Mouse (Mus musculus) myocyte (in vitro differentiated cells): ENCODE data around the gene P4ha3. TPM values are rescaled to one million over a fixed set of nuclear protein-coding genes. Genes with fewer than 3 reads are reported as not detected.
A peak's percentile ranks its signal among the peaks of the same experiment; 100 is the strongest.

Experiments used
- H3K27me3 ChIP-seq: one replicate; pipeline ENCODE4 v1.6.1; 2011; ENCODE audit not compliant: control insufficient read depth, insufficient read depth, insufficient read length
- H3K36me3 ChIP-seq: one replicate; pipeline ENCODE4 v1.6.1; 2011; ENCODE audit not compliant: control insufficient read depth, insufficient read depth
- H3K4me2 ChIP-seq: one replicate; pipeline ENCODE4 v1.6.1; 2011; ENCODE audit warnings: low read depth, control low read depth
- H3K4me3 ChIP-seq: one replicate; pipeline ENCODE4 v1.5.1; 2011; ENCODE audit warnings: mild to moderate bottlenecking, control low read depth, moderate library complexity
- H3K79me2 ChIP-seq: one replicate; pipeline ENCODE4 v1.6.1; 2011; ENCODE audit not compliant: control insufficient read depth, insufficient read depth
- H3ac ChIP-seq: one replicate; pipeline ENCODE4 v1.6.1; 2011; ENCODE audit not compliant: control insufficient read depth, insufficient read length
- CEBPB ChIP-seq: IDR thresholded peaks from 2 replicates; pipeline ENCODE4 v1.6.1; 2011; ENCODE audit warnings: mild to moderate bottlenecking, moderate library complexity; ENCODE audit not compliant: poor library complexity, insufficient read depth, severe bottlenecking
- E2F4 ChIP-seq: IDR thresholded peaks from one replicate; pipeline ENCODE4 v1.6.1; 2011; ENCODE audit warnings: mild to moderate bottlenecking, control low read depth, moderate library complexity; ENCODE audit not compliant: insufficient read depth
- MAX ChIP-seq: IDR thresholded peaks from one replicate; pipeline ENCODE4 v1.6.1; 2011; ENCODE audit warnings: low read depth, mild to moderate bottlenecking, control low read depth
- MYOD1 ChIP-seq, 3 experiments: IDR thresholded peaks; one replicate each; pipeline ENCODE4 v1.6.1; 2011; ENCODE audit warnings: control low read depth in 2 of 3, low read depth in 2 of 3, mild to moderate bottlenecking in 2 of 3, moderate library complexity in 1 of 3; ENCODE audit not compliant: insufficient read length in 2 of 3, control insufficient read depth in 1 of 3
- MYOG ChIP-seq, 3 experiments: IDR thresholded peaks; one replicate each; pipeline ENCODE4 v1.6.1; 2011; ENCODE audit warnings: control low read depth in 2 of 3, low read depth in 2 of 3, mild to moderate bottlenecking in 2 of 3; ENCODE audit not compliant: insufficient read length in 2 of 3, control insufficient read depth in 1 of 3, insufficient read depth in 1 of 3
- POLR2A ChIP-seq: IDR thresholded peaks from one replicate; pipeline ENCODE4 v1.6.1; 2011; ENCODE audit warnings: low read depth, mild to moderate bottlenecking, control low read depth, moderate library complexity; ENCODE audit not compliant: insufficient read length
- POLR2AphosphoS2 ChIP-seq: IDR thresholded peaks from one replicate; pipeline ENCODE4 v1.6.1; 2011; ENCODE audit warnings: low read depth, control low read depth; ENCODE audit not compliant: insufficient read length
- REST ChIP-seq: IDR thresholded peaks from one replicate; pipeline ENCODE4 v1.6.1; 2011; ENCODE audit warnings: mild to moderate bottlenecking, control low read depth, moderate library complexity; ENCODE audit not compliant: insufficient read depth, insufficient read length
- SRF ChIP-seq: IDR thresholded peaks from one replicate; pipeline ENCODE4 v1.6.1; 2011; ENCODE audit warnings: low read depth; ENCODE audit not compliant: control insufficient read depth, insufficient read length
- TCF12 ChIP-seq: IDR thresholded peaks from one replicate; pipeline ENCODE4 v1.6.1; 2011; ENCODE audit warnings: mild to moderate bottlenecking, control low read depth; ENCODE audit not compliant: poor library complexity, insufficient read depth, severe bottlenecking
- TCF3 ChIP-seq: IDR thresholded peaks from one replicate; pipeline ENCODE4 v1.6.1; 2011; ENCODE audit warnings: low read depth, control low read depth; ENCODE audit not compliant: insufficient read length
- USF1 ChIP-seq: IDR thresholded peaks from one replicate; pipeline ENCODE4 v1.6.1; 2011; ENCODE audit warnings: low read depth, mild to moderate bottlenecking, control low read depth, moderate library complexity
- polyA plus RNA-seq: library from polyadenylated mRNA; unstranded; fragments of >200 nt; fragmentation: generic; extraction: Trizol; gene quantifications from one replicate; pipeline ENCODE4 v1.2.1, GENCODE M21; 2012; ENCODE audit warnings: missing spikeins

P4ha3 gene
- polyA plus RNA-seq, 1 experiment, result 2.9 TPM

DNA sequence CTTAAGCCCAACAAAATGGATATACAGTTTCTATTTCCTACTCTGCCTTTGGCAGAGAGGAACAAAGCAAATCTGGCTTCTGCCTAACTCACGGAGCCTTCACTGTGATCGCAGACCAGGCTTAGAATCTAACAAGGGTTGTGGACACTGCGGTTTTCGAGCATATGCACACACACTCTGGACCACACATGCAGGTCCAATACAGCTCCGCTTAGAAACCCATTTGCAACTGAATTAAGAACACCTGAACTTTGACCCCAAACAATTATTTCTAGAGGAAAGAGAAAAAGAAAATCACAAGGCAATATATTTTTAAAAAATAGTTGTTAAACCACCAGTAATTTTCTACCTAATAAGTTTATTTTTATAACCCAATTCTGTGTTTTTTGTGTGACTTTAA lies 71.0 kb downstream of the P4ha3 start:
- Histone ChIP-seq H3ac (no peak overlapping the region), H3K4me3 (no peak overlapping the region), H3K27me3 (no peaks in the 10 kb centered on the region), H3K4me2 (no peak overlapping the region), H3K36me3 (peaks cover 5% of the 10 kb centered on the region), H3K79me2 (peaks cover 8% of the 10 kb centered on the region)
- TF ChIP-seq TCF12, result no peak
- TF ChIP-seq MYOG (IDR thresholded peaks at IDR 0.05; ENCODE audit: control insufficient read depth in 1 of 3, insufficient read depth in 1 of 3, insufficient read length in 2 of 3, low read depth in 2 of 3), result no peak
- TF ChIP-seq POLR2A, result no peak
- TF ChIP-seq MAX, result no peak
- no peak for TF ChIP-seq SRF
- TF ChIP-seq CEBPB, result no peak
- no peak for TF ChIP-seq MYOD1 (IDR thresholded peaks at IDR 0.05; ENCODE audit: control insufficient read depth in 1 of 3, insufficient read length in 2 of 3, low read depth in 2 of 3)
- no peak for TF ChIP-seq POLR2AphosphoS2
- TF ChIP-seq USF1, result no peak

DNA sequence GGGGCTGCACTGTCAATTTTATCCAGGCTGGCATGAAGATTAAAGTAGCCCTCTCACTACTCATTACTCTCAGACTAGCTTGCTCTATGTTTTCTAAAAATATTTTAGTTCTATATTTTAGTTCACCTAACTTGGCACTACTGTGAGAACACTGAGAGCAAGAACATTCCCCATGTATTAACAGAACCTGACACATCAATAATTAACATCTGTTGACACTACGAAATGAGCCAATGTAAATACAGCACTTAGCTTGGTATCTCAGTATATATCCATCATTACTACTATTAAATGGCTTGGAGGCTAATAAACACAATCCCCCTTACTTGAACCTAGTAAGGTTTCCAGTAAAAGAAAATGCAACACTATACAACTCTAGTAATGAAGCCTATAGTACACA lies 71.4 kb downstream of the P4ha3 start:
- H3K4me2 ChIP-seq, result no peak overlapping the region
- H3K79me2 ChIP-seq, result peaks cover 10% of the 10 kb centered on the region
- H3K27me3 ChIP-seq, result no peaks in the 10 kb centered on the region
- H3K4me3 ChIP-seq, result no peak overlapping the region
- H3ac ChIP-seq, result no peak overlapping the region
- TF ChIP-seq TCF12 (no peak), TCF3 (no peak), USF1 (no peak), REST (no peak), POLR2A (no peak), POLR2AphosphoS2 (no peak), E2F4 (no peak)
- H3K36me3 ChIP-seq, result peaks cover 5% of the 10 kb centered on the region

DNA sequence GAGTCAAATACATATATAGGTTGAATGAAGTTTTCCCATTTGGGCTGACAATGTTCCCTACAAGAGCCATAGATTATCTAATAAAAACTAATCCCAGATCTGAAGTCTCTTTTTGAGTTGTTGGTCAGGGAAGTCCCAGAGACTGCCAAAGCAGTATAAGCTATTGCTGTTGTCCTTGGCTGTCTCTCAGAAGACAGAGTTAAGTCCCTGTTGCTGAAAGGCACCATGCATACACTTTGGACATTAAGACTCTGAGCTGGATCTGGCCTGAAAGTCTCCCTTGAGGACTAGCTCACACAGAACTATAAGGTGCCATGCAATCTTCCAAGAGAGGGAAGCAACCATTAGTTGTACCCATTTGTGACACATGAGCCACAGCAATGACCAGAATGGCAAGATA lies 72.5 kb downstream of the P4ha3 start:
- Histone ChIP-seq H3K36me3 (peaks cover 5% of the 10 kb centered on the region), H3K27me3 (no peaks in the 10 kb centered on the region), H3K79me2 (peaks cover 10% of the 10 kb centered on the region), H3K4me2 (no peak overlapping the region), H3ac (no peak overlapping the region), H3K4me3 (no peak overlapping the region)
- TF ChIP-seq CEBPB (no peak), E2F4 (no peak), MYOD1 (IDR thresholded peaks at IDR 0.05; ENCODE audit: control insufficient read depth in 1 of 3, insufficient read length in 2 of 3, low read depth in 2 of 3) (no peak)

DNA sequence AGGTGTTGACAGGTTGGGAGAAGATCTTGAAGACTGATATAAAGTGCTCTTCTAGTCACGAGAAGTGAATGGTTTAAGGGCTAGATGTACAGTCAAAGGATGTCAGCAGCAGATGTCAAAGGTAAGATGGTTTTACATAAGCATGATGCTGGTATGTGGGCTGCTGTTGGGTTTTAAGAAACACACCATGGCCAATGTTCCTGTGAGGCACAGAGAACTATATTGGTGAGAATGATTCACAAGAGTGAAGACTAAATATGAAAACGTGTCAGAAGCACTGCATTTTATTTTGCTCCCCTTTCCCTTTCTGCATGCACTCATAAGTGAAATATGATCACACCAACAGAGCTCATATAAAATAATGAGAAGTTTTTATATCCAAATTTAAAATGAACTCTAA lies 77.8 kb downstream of the P4ha3 start:
- Histone ChIP-seq H3K79me2 (peaks cover 37% of the 10 kb centered on the region), H3K27me3 (no peaks in the 10 kb centered on the region), H3K4me3 (no peak overlapping the region), H3ac (no peak overlapping the region), H3K4me2 (no peak overlapping the region), H3K36me3 (peaks cover 8% of the 10 kb centered on the region)
- TF ChIP-seq TCF3, result no peak
- TF ChIP-seq POLR2A, result no peak
- TF ChIP-seq REST, result no peak
- TF ChIP-seq MAX, result no peak
- no peak for TF ChIP-seq MYOD1 (IDR thresholded peaks at IDR 0.05; ENCODE audit: control insufficient read depth in 1 of 3, insufficient read length in 2 of 3, low read depth in 2 of 3)
- TF ChIP-seq MYOG (IDR thresholded peaks at IDR 0.05; ENCODE audit: control insufficient read depth in 1 of 3, insufficient read depth in 1 of 3, insufficient read length in 2 of 3, low read depth in 2 of 3), result no peak
- no peak for TF ChIP-seq CEBPB
- no peak for TF ChIP-seq POLR2AphosphoS2
- no peak for TF ChIP-seq TCF12
- TF ChIP-seq SRF, result no peak
- TF ChIP-seq E2F4, result no peak

DNA sequence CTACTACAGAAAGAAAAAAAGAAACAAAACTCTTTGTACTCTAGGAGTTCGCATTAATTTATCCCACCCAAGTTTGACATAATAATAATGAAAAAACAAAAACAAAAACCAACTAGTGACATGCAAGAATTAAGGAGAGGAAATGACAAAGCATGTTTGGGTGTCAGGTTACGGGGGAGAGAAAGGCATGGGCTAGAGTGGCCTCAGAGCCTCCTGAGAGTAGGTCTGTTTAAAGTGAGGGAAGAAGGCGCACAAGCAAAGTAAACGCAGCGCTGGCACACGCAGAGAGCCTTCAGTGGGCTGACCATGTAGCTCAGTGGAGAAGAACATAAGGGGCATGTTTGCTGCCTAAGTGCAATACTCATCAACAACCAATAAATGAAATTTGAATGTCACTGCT lies 79.6 kb downstream of the P4ha3 start:
- TF ChIP-seq CEBPB, result no peak
- TF ChIP-seq MYOD1 (IDR thresholded peaks at IDR 0.05; ENCODE audit: control insufficient read depth in 1 of 3, insufficient read length in 2 of 3, low read depth in 2 of 3), result no peak
- no peak for TF ChIP-seq MYOG (IDR thresholded peaks at IDR 0.05; ENCODE audit: control insufficient read depth in 1 of 3, insufficient read depth in 1 of 3, insufficient read length in 2 of 3, low read depth in 2 of 3)
- no peak for TF ChIP-seq USF1
- no peak for TF ChIP-seq TCF3
- TF ChIP-seq REST, result no peak
- no peak for TF ChIP-seq TCF12
- no peak for TF ChIP-seq POLR2A
- Histone ChIP-seq H3ac (no peak overlapping the region), H3K4me2 (peak overlapping the region; percentile 36)

More for the DNA sequence above, 79.6 kb downstream of the P4ha3 start:
- H3K27me3 ChIP-seq, result no peaks in the 10 kb centered on the region
- no peak overlapping the region for H3K4me3 ChIP-seq
- peaks cover 3% of the 10 kb centered on the region for H3K36me3 ChIP-seq
- H3K79me2 ChIP-seq, result peaks cover 53% of the 10 kb centered on the region

Other genes starting within 250 kb of the P4ha3 start
- gene Pold3, start 164.0 kb upstream of the P4ha3 start, polyA plus RNA-seq, result 7.4 TPM
- 3.1 TPM for gene Lipt2, start 126.2 kb upstream of the P4ha3 start, polyA plus RNA-seq
- not detected for gene Kcne3, start 109.0 kb upstream of the P4ha3 start, polyA plus RNA-seq
- 0.28 TPM for gene Pgm2l1, start 58.1 kb upstream of the P4ha3 start, polyA plus RNA-seq
- gene C2cd3, start 86.7 kb downstream of the P4ha3 start, polyA plus RNA-seq, result 6.0 TPM
- 46.8 TPM for gene Ppme1, start 86.8 kb downstream of the P4ha3 start, polyA plus RNA-seq
- gene Ucp3, start 187.5 kb downstream of the P4ha3 start, polyA plus RNA-seq, result 2.2 TPM
- 387 TPM for gene Ucp2, start 207.8 kb downstream of the P4ha3 start, polyA plus RNA-seq
- 0.46 TPM for gene Dnajb13, start 229.4 kb downstream of the P4ha3 start, polyA plus RNA-seq